Mouse (Mus musculus) lung, adult 2 months (tissue): Measurements from ENCODE around the gene Gata3. TPM values are rescaled to one million over a fixed set of nuclear protein-coding genes. Genes with fewer than 3 reads are reported as not detected.

ENCODE experiments used
- DNase-seq: peaks from one replicate; pipeline ENCODE4 v3.0.0; 2022
- H3K4me1 ChIP-seq: fragments of 200-500 bp; 2 replicates; pipeline ENCODE4 v1.6.1; 2011; ENCODE audit warnings: low read length; ENCODE audit not compliant: control insufficient read depth, insufficient read depth
- H3K4me3 ChIP-seq: fragments of 200-500 bp; replicated peaks from 2 replicates; pipeline ENCODE3; 2011; ENCODE audit warnings: low read depth, mild to moderate bottlenecking, control low read depth, low read length; ENCODE audit errors: extremely low read depth
- CTCF ChIP-seq: fragments of 200-500 bp; IDR thresholded peaks from 2 replicates; pipeline ENCODE4 v1.5.1; 2011; ENCODE audit warnings: mild to moderate bottlenecking, low read length, control low read depth; ENCODE audit not compliant: insufficient read depth
- POLR2A ChIP-seq: fragments of 200-500 bp; IDR thresholded peaks from 2 replicates; pipeline ENCODE4 v1.6.1; 2011; ENCODE audit warnings: low read depth, mild to moderate bottlenecking, control low read depth, low read length, borderline replicate concordance; ENCODE audit errors: extremely low read depth
- WGBS: fragments of 180-500 bp; shearing (Covaris S2); methylation state at CpG from one replicate; pipeline ENCODE4 v1.1.7; 2018; 5-methylcytosine and 5-hydroxymethylcytosine counted together
- polyA plus RNA-seq: library from polyadenylated mRNA; depleted of rRNA; stranded (reverse); fragments of >200 nt; gene quantifications from 2 replicates; pipeline ENCODE4 v1.2.3, GENCODE M21; 2012

Gata3 gene
- polyA plus RNA-seq, 1 experiment = 13.9 TPM

DNA sequence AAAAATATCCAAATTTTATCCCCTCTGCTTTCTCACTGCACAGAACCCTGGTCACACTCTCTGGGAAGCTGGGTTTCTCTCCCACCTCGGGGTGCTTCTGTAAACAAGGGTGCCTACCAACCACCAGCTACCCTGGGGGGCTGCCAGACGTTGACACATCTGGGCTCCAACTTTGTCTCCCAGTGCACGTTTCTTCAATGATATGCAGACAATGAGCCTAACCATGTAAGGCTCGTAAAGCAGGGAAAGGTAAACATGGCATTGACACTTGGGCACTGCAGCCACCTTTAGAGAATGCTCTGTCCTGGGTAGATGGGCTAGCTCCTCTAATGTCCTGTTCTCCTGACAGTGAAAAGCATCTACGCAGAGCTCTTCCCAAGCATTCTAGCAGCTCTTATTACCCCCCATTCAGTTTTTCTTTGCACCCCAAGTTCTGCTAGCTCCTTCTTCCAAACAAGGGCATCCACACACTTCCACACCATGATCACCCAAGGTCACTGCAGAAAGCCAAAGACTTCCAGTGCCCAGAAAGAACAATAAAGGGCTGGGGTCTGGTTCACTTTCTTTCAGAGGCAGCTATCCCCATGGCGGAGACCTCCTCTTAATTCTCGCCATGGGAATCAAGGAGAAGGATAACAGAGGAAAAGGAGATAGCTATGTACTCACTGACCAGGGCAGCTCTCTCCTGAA is 2.8 kb downstream of the Gata3 start:
- DNase-seq = no peak
- Histone ChIP-seq H3K4me1 (peaks cover 3% of the 10 kb centered on the region; the same call in 1 of the 2 replicates), H3K4me3 (no peak overlapping the region)
- WGBS = 17% methylated on average over 7 of the region's 7 CpGs
- TF ChIP-seq CTCF (no peak), POLR2A (no peak)

GRCm38 (mm10) chr2:9886031-9886430 is 3.8 kb downstream of the Gata3 start:
- no peak for DNase-seq
- no peak for TF ChIP-seq POLR2A
- TF ChIP-seq CTCF = no peak
- no peak overlapping the region for H3K4me3 ChIP-seq
- peaks cover 3% of the 10 kb centered on the region; the same call in 1 of the 2 replicates for H3K4me1 ChIP-seq
- 55% methylated on average over 3 of the region's 3 CpGs for WGBS

DNA sequence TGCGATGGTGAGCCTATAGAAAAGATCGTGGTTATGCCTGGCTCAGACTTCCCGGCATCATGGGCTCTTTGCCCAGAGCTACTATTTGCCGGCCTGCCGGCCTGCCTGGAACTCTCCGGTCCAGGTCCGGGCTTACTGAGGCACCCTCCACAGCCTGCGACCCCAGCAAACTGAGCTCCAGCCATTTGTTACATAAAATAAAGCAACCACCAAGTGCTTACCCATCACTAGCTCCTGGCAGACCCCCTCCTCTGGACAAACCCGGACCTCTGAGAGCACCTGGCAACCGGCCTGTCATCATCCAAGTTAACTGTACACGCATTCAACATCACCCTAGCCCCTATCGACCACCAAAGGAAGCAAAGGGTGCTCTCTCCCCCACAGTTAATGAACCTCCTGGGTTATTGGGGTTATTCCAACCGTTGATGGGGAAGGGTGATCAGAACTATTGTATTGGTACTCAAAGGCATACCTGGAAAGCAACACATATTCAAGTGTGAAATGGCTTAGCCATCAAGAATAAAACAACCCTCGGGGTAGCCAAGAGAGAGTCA is 4.5 kb downstream of the Gata3 start:
- TF ChIP-seq CTCF (no peak), POLR2A (no peak)
- peaks cover 3% of the 10 kb centered on the region; the same call in 1 of the 2 replicates for H3K4me1 ChIP-seq
- DNase-seq = no peak
- WGBS = 34% methylated on average over 14 of the region's 14 CpGs
- H3K4me3 ChIP-seq = no peak overlapping the region

DNA sequence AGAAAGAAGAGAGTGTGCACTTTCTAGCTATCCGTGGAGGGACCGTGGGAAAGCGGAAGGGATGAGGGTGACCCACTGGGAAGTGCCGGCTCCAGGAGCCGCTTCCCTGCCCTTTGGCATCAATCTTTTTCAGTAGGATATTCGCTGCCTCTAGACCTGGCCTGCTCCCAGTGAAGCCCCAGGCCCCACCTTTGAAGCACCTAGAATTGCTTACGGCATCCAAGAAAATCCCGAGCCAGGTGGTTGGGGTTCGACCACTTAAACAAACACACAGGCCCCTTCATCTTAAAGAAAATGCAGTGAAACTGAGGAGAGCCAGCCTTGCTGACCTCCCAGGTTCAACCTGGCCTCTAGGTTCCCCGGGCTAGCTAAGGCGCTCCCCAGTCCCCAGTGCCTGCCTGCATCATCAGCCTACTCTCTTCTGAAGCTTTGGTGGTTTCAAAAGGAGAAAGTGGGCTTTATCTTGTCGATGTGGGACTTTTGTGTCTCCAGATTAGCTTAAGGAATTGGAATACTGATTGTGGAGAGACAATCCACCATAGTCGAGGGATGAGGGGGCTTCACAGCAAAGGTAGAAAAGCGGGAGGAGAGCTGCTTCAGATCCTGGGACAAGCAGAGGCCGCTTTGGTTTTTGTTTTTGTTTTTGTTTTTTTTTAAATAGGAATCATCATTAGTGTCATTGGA is 5.2 kb downstream of the Gata3 start:
- TF ChIP-seq POLR2A = no peak
- no peak for TF ChIP-seq CTCF
- WGBS = 33% methylated on average over 15 of the region's 15 CpGs
- no peak for DNase-seq
- Histone ChIP-seq H3K4me3 (no peak overlapping the region), H3K4me1 (peaks cover 3% of the 10 kb centered on the region; the same call in 1 of the 2 replicates)

DNA sequence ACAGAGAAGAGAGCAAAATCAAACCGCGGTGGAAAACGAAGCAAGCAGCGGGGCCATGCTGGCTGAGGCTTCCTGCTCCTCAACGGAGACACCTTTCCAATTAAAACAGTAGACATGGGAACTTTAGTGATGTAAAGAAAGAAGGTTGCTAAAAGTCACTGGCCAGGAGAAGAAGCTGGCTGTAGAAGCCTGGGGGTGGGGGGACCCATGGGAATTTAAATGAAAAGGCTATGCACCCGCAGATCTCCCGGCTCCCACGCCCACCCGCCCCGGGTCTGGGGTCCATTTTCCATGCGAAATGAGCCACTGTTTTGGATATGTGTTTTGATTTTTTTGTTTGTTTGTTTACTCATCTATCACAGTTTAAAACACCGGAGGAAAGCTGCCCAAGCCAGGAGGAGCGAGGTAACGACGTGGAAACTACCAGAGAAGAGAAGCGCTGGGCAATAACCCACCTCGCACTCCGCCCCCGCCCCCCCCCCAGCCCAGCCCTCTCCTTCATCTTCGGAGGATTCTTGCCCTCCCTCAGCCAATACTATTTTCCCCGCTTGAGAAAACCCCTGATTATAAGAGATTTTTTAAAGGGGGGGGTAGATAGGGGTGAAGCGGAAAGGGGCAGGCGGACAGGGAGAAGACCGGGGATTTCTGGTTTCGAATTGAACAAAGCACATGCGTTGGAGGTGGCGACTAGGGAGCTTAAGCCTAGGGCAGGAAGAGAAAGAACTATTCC is 5.9 kb downstream of the Gata3 start:
- no peak overlapping the region for H3K4me3 ChIP-seq
- TF ChIP-seq POLR2A (no peak), CTCF (no peak)
- H3K4me1 ChIP-seq = no peaks in the 10 kb centered on the region; the same call in 1 of the 2 replicates
- WGBS = 10% methylated on average over 27 of the region's 27 CpGs
- no peak for DNase-seq

DNA sequence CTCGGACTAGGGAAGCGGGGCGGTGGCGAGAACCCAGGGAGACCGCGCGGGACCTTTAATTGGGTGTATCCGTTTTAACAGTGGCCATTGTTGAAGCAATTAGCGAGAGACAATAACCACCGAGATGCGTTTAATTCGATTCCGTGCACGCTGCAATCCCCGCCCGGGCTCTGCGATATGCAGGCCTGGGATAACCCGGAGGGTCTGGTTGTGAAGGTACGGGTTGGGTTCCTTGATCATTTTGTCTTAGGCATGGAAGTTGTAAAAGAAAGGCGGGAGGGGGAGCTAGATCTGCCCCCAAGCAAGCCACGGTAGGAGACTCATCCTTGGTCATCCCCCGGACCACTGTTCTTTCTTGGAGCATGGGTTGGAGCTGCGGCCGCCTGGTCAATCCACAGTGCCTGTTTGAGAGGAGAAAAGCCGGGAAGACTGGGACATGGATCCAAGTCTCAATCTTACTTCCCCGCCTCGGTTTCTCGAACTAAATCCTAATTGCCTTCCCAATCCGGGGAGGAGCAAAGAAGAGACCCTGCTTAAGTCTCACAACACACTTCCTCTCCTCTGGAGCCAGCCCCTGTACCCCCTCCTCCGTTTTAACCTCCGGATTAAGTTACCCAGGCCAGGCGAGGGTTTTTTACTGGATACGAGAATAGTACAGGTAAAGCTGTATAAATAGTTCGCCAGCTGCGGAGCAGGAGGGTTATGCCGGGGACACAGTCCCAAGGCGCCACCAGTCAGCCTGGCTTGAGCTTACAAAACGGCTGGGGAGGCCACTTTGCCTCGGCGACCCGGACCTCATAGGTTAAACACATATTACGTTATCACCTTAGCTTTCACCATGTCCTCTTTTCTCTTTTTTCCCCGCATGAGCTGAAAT is 6.7 kb downstream of the Gata3 start:
- no peak for DNase-seq
- no peaks in the 10 kb centered on the region for H3K4me1 ChIP-seq
- 4% methylated on average over 43 of the region's 43 CpGs for WGBS
- peak overlapping the region; percentile 60 for H3K4me3 ChIP-seq
- TF ChIP-seq CTCF (no peak), POLR2A (no peak)

GRCm38 (mm10) chr2:9882371-9882925 is 7.4 kb downstream of the Gata3 start:
- no peak for DNase-seq
- peak overlapping the region; percentile 60 for H3K4me3 ChIP-seq
- WGBS = 2% methylated on average over 39 of the region's 39 CpGs
- no peak for TF ChIP-seq CTCF
- no peak for TF ChIP-seq POLR2A
- H3K4me1 ChIP-seq = no peaks in the 10 kb centered on the region

DNA sequence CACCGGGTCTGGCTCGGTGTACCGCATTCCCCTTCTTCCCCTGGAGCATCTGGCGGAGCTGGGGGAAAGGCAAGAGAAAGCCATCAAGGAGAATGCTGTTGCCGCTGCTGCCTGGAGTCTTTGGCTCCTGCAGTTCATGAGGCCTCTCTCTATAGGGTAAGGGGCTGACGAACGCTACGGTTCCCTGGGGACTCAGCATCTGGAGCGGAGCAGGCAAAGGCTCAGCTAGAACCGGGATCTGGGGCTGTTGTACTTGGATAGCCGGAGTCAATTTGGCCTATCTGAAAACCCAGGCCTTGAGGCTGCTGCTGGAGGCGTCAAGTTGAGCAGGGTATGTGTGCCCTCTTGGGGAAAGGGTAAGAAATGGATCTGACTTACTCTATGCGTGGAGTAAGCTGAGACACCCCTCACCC is 8.2 kb downstream of the Gata3 start:
- no peak for TF ChIP-seq POLR2A
- TF ChIP-seq CTCF = no peak
- 34% methylated on average over 13 of the region's 13 CpGs for WGBS
- no peak overlapping the region for H3K4me3 ChIP-seq
- H3K4me1 ChIP-seq = no peaks in the 10 kb centered on the region
- no peak for DNase-seq
